Mouse (Mus musculus): ENCODE results near the gene Ggta1. TPM values are rescaled to one million over a fixed set of nuclear protein-coding genes. Genes with fewer than 3 reads are reported as not detected.

The Ggta1 gene
- polyA plus RNA-seq, 1 experiment from 2014 or later, result 32.5 TPM

DNA sequence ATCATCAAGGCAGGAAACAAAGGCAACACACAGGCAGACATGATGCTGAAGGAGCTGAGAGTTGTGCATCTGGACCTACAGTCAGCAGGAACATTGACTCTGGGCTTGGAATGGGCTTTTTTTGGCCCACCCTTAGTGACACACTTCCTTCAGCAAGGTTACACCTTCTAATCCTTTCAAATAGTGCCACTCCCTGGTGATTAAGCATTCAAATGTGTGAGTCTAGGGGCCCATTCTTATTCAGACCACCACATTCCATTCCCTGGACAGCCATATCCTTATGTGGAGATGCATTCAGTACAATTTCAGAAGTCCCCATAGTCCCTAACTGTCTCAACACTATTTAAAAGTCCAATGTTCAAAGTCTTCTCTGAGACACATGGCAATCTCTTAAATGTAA, 92.3 kb downstream of the Ggta1 start:
- no peak for DNase-seq (ENCODE audit: low spot score)

GRCm38 (mm10) chr2:35367629-35368028, 95.4 kb downstream of the Ggta1 start, which contains the start of gene 4930568D16Rik:
Gene 4930568D16Rik (minus strand): TSS chr2:35367729.
- 70% methylated on average over 2 of the region's 2 CpGs for WGBS
- no peak within 1 kb of the TSS for H3K4me3 ChIP-seq (ENCODE audit: low read depth, low read length)
- ATAC-seq (ENCODE audit: low read depth), result no peak
- no peaks in the 10 kb centered on the region for H3K27me3 ChIP-seq (replicated peaks; ENCODE audit: control insufficient read depth, insufficient read depth, low read length)
- H3K9ac ChIP-seq (ENCODE audit: low read depth, low read length), result no peak within 1 kb of the TSS
- H3K4me2 ChIP-seq (ENCODE audit: low read depth, low read length), result no peak within 1 kb of the TSS
- no peaks in the 10 kb centered on the region for H3K36me3 ChIP-seq (ENCODE audit: control insufficient read depth, insufficient read depth, low read length)
- H3K27ac ChIP-seq (replicated peaks; ENCODE audit: low read depth, low read length), result no peak within 1 kb of the TSS
- H3K4me1 ChIP-seq (ENCODE audit: control insufficient read depth, insufficient read depth, low read length), result no peaks in the 10 kb centered on the region
- DNase-seq (ENCODE audit: low spot score), result no peak
- H3K9me3 ChIP-seq (ENCODE audit: control insufficient read depth, low read length), result peaks cover 5% of the 10 kb centered on the region; the same call in 1 of the 2 replicates

More for the DNA sequence above, 92.3 kb downstream of the Ggta1 start:
- H3K9me3 ChIP-seq (ENCODE audit: control insufficient read depth, low read length), result no peaks in the 10 kb centered on the region
- H3K36me3 ChIP-seq (ENCODE audit: control insufficient read depth, insufficient read depth, low read length), result no peaks in the 10 kb centered on the region
- H3K27me3 ChIP-seq (replicated peaks; ENCODE audit: control insufficient read depth, insufficient read depth, low read length), result no peaks in the 10 kb centered on the region
- no peak for ATAC-seq (ENCODE audit: low read depth)
- H3K27ac ChIP-seq (replicated peaks; ENCODE audit: low read depth, low read length), result no peak overlapping the region
- H3K4me2 ChIP-seq (ENCODE audit: low read depth, low read length), result no peak overlapping the region
- no peaks in the 10 kb centered on the region for H3K4me1 ChIP-seq (ENCODE audit: control insufficient read depth, insufficient read depth, low read length)
- no peak overlapping the region for H3K4me3 ChIP-seq (ENCODE audit: low read depth, low read length)
- H3K9ac ChIP-seq (ENCODE audit: low read depth, low read length), result no peak overlapping the region

Other genes starting within 250 kb of the Ggta1 start
- 359 and 397 TPM in 2 replicates for gene Gsn, start 206.9 kb downstream of the Ggta1 start, polyA plus RNA-seq (2014; fragmentation: Nextera tagmentation; extraction: Ambion mirVana)
- 30.2 and 33.2 TPM in 2 replicates for gene Stom, start 126.3 kb downstream of the Ggta1 start, polyA plus RNA-seq (2014; fragmentation: Nextera tagmentation; extraction: Ambion mirVana)
- gene 4930568D16Rik, start 95.5 kb downstream of the Ggta1 start, polyA plus RNA-seq (2014; fragmentation: Nextera tagmentation; extraction: Ambion mirVana), result not detected in 2 replicates
- not detected in 2 replicates for gene 4930402F06Rik, start 66.1 kb downstream of the Ggta1 start, polyA plus RNA-seq (2014; fragmentation: Nextera tagmentation; extraction: Ambion mirVana)
- 42.8 and 50.5 TPM in 2 replicates for gene Dab2ip, start 95.0 kb upstream of the Ggta1 start, polyA plus RNA-seq (2014; fragmentation: Nextera tagmentation; extraction: Ambion mirVana)

Data from embryonic facial prominence, embryonic 14.5 days (tissue).